Mouse (Mus musculus): ENCODE data around the gene Exosc1.
"Not testable (repeated sequence)": the region's sequence is repeated elsewhere in the genome, so short reads cannot be mapped to it uniquely, and the experiment has no call there.

Gene Exosc1

GRCm38 (mm10) chr19:41933179-41934086 is at the start of gene Exosc1, which contains the start of gene Zdhhc16:
TSS of gene Exosc1 (minus strand) at chr19:41933423.
TSS of gene Zdhhc16 (plus strand) at chr19:41933480.
- peak; percentile 98 to 99 for DNase-seq (ENCODE audit: low spot score in 2 of 2)

- no peak for DNase-seq (ENCODE audit: low spot score in 2 of 2)
Measured at GRCm38 (mm10) chr19:41982791-41983150, 49.5 kb upstream of the Exosc1 start.

GRCm38 (mm10) chr19:41981931-41982790 is 48.9 kb upstream of the Exosc1 start:
- DNase-seq (ENCODE audit: low spot score in 2 of 2), result no peak

DNA sequence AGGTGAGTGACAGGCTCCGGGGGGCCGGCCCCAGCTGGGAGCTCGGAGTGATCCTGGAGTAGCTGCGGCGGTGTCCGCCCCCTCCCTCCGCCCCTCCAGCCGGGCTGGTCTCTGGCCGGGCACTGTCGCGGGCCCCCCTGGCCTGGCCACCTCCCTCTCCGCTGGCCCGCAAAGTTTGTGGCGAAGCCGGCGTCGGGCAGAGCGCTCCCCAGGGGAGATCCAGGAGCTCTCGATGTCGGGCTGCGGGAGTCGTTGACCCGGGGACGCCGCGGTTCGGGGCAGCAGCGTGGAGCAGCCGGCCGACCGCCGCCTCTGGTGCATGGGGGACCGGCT is 48.3 kb upstream of the Exosc1 start, which contains the start of gene Ubtd1:
Gene Ubtd1 (plus strand): TSS at position 169 of the 333 bp plus-strand sequence.
- DNase-seq (ENCODE audit: low spot score in 2 of 2), result no peak

DNA sequence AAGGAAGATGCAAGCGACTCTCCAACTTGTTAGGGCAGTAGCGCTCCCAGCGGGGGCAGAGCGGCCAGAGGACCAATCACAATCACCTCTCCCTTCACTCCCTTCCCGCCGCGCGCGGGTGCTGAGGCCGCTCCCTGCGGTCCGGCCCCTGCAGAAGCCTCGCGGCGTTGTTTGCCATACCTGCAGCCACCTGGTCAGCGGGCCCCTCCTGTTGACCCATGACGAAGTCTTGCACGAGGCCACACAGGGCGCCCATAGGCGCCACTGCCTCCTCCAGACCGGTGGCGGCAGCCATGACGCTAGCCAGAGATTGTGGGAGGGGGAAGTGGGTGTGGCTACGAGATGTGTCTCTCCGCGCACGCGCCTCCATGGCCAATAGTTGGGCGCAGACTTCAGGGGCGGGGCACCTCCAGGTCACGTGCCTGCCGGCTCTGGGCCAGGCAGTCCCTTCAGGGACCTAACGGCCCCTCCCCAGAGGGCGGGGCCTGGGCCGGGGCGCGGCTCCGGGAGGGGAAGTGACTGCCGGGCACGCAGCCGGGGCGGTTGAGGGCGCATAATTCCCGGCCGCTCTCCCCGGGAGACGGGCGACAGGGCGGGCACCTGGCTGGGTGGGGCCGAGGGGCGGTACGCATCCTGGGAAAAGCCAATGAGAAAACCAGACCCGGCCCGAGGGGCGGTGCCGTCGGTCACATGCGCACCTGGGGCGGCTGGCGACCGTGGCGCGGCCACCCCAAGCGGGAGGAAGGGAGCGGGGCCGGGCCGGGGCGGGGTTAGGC is 47.8 kb upstream of the Exosc1 start, which contains the start of gene Mms19:
Gene Mms19 (minus strand): TSS at position 339 of the 776 bp plus-strand sequence.
- peak; percentile 99 for DNase-seq (ENCODE audit: low spot score in 2 of 2)

DNA sequence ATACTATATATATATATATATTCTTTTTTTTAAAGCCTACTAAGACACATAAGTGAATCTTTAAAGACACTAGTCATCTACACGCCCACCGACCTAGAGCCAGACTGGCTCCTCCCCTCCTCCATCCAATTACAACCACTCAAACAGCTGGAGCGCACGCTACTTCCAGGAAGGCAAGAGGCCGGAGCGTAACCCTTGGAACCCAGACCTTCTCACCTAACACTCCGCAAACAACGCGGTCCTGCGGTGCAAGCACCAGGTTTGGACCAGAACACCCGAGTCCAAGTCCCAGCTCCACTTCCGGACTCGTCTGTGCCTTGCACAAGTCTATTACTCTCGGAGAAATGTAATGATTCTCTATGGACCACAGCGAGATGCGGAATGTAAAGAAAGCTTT is 47.2 kb upstream of the Exosc1 start:
- DNase-seq (ENCODE audit: low spot score in 2 of 2), result peak in 1 of 2 experiments; percentile 39

DNA sequence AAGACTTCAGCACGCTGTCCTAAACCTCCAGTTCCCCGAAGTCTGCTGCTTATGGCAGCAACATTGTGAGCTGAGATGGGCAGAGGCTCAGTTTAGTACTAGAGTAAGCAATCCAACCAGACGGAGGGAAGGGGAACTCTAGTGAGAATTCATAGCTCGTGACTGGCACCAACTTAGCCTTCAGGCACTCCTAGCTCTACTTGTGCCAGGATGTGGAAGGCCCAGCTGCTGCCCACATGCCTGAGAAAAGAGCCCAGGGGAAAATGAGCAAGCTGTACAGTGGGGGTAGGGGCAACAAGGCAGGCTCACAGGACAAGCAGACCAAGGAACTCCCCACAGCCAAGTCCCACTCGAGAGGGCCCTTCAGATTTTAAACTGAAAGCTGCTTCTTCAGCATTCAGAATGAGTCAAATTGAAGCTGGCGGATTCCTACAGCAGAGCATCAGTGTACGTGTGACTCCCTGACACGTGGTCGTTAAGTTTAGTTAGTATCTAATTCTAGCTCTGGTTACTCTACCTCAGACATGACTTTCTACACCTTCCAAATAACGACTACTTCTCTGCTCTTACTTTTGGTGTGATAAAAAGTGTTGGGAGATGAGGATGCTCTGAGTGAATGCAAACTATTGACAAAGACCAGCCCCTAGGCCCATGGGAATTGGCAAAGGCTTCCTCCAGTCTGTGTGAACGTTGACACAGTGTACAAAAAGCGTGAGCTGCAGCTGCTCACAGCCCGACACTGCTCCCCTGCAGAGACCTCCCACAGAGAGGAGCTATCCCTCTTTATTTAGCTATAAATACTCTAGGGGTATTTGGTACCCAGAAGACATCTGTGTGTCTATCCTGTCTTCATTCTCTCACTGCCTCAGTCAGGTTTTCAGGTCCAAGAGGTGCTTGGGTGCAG is 40.9 kb upstream of the Exosc1 start:
- DNase-seq (ENCODE audit: low spot score in 2 of 2), result peak; percentile 24 to 31

DNA sequence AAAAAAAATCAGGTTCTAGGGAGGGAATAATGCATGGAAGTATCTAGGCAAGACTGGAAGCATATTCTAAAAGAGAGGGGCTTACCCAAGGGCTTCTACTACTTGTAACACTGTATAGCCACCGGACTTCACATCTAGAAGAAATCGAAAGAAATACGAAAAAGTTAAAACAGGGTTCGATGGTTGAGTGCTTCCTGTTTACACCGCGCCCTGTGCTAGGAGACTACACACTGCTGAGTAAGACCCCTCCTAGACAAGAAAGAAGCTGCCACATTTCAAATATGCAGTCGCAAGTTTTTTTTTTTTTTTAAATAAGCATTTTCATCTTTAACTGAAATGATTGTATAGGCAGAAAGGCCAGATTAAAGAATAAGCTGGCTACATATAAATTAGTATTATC is 36.4 kb upstream of the Exosc1 start:
- no peak for DNase-seq (ENCODE audit: low spot score in 2 of 2)

DNA sequence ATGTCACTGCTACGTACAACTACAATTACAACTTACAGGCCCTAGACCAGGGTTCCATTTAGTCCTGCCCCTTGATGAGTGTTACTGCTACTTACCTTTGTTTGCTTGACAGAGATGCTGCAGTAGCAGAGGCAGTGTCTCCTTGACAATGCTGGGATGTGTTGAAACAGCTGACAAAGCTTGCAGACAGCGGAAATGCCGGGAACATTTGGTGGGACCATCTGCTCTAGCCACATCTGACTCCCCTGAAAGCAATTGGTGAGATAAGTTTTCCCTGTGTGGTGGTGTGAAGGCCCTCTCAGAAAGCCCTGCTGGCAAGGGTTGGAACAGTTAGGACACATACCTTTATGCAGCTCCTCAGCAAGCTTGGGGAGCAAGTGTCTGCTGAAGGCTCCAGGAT is 20.4 kb upstream of the Exosc1 start:
- DNase-seq (ENCODE audit: low spot score in 2 of 2), result no peak

DNA sequence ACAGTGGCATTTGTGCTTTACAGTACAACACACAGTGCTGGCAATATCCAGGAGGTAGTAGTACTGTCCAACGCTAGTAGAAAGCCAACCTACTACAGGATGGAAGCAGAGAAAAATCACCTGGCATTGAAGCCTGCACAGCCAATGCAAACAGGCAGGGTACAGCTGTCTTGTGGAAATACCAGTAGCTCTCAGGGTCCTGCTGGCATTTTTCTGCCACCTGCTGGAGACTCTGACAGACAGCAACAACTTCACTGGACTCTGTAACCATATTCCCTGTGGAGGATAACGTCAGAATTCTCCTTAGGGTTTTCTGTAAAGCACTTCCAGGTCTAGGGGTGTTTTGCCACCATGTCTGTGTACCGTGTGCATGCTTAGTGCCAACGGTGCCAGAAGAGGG is 19.1 kb upstream of the Exosc1 start:
- no peak for DNase-seq (ENCODE audit: low spot score in 2 of 2)

- DNase-seq (ENCODE audit: low spot score in 2 of 2), result no peak
Measured at GRCm38 (mm10) chr19:41943841-41944240, 10.6 kb upstream of the Exosc1 start.

DNA sequence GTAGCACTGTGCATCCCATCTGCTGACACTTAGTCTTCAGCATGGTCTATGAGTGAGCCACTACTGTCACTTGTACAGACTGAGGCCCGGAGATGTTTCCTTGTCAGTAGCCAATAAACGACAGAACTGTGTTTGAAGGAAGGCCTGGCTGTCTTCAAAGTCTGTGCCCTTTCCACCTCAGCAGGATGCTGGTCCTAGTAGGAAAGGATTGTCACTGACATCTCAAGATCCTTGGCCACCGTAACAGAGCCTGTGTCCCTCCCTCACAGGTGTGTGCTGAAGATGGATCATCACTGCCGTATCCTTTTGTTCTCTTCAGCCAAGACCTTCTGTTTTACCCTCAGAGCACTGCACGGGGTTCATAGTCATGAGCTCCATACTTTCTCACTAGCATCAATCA is 5.3 kb upstream of the Exosc1 start:
- no peak for DNase-seq (ENCODE audit: low spot score in 2 of 2)

GRCm38 (mm10) chr19:41935921-41936320 is 2.7 kb upstream of the Exosc1 start:
- no peak for DNase-seq (ENCODE audit: low spot score in 2 of 2)

DNA sequence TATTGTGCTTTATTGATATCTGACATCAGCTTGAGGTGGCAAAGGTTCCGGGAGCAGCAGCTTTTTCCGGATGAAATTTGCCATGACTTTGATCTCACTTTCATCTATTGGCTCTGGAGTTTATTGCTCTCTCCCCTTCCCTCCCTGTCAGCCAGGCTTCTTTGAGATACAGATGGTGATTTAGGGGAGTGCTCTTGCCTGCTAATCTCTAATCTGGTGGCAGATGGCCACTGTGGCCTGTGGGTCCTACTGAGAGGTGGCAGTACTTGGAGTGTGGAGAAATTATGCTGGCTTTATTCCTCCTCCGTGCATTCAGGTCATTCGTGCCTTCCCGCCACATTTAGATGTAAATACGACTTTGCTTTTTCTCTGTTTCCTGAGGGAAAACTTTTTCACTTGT is 901 bp upstream of the Exosc1 start:
- DNase-seq (ENCODE audit: low spot score in 2 of 2), result no peak

GRCm38 (mm10) chr19:41932686-41933085 is 537 bp downstream of the Exosc1 start:
- DNase-seq (ENCODE audit: low spot score in 2 of 2), result peak in 1 of 2 experiments; percentile 24

DNA sequence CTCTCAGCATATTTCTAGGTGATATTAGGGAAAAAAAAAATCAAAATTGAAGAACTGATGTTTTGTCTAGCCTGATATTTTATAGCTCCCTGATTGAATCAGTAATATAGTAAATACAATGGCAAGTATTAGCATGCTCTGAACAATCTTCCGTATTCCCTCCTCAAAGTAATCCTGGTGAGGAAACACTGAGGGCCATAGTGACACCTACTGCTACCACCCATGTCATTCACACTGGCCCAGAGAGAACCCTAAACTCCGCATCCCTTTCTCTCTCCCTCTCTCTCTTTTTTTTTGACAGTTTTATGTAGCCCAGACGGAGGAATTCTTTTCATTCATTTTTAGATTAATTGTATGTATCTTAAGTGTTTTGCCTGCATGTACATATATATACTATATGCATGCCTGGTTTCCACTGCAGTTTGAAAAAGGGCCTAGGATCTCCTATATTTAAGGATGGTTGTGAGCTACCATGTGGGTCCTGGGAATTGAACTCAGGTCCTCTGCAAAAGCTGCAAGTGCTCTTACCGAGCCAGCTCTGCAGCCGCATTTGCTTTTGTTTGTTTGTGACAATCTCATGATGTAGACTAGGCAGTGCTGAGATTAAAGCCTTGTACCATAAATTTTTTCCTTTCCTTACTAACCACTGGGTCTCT is 12.7 kb downstream of the Exosc1 start:
- DNase-seq (ENCODE audit: low spot score in 2 of 2), result no peak

- DNase-seq (ENCODE audit: low spot score in 2 of 2), result no peak
Measured at GRCm38 (mm10) chr19:41919471-41919870, 13.8 kb downstream of the Exosc1 start.

GRCm38 (mm10) chr19:41916853-41917252 is 16.4 kb downstream of the Exosc1 start:
- no peak for DNase-seq (ENCODE audit: low spot score in 2 of 2)

GRCm38 (mm10) chr19:41915294-41915693 is 17.9 kb downstream of the Exosc1 start:
- DNase-seq (ENCODE audit: low spot score in 2 of 2), result no peak

DNA sequence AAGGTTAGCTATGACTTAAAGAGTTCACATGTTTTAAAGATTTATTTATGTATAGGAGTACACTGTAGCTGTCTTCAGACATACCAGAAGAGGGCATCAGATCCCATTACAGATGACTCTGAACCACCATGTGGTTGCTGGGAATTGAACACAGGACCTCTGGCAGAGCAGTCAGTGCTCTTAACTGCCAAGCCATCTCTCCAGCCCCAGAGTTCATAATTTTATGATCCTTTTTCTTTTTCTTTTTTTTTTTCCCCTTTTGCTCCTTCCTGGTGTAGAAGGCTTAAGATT is 18.7 kb downstream of the Exosc1 start:
- DNase-seq (ENCODE audit: low spot score in 2 of 2), result not testable (repeated sequence)
